Mouse (Mus musculus) kidney, postnatal 4 days (tissue): Measurements from ENCODE around the gene Hepacam.

Source experiments
- DNase-seq, 2 experiments: peaks; one replicate each; pipeline ENCODE4 v3.0.0; 2021; ENCODE audit warnings: mixed read lengths in 2 of 2

Hepacam gene

DNA sequence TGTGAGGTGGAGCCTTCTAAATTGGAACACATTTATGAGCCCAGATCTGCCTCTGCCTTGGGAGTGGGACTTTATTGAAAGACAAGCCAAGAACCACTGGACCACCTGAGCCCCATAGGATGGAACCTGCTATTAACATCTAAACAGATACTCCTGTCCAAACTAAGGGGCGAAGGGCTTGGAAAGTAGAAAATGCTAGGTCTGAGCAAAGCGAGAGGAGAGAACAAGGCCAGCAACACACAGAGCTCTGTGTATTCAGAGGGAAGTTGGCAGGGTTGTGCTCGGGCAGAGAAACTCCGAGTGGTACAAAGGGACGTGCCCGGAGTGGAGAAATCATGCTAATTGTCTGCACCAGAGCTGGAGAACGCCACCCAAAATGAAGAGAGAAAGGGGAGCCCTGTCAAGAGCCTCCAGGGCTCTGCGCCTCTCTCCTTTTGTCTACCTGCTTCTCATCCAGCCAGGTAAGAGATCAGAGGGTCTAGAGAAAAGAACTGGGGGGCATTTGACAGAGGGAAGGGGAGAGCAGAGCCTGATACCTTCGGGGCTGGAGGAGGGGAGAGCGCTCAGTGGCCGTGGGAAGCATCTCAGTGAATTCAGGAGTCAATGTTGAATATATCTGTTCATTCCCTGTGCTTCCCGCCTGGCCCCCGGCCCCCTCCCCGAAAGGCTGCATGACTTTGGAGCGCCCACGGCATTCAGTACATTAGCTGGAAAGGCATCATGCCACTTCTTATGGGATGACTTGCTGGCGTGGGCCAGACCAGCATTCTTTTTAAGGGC lies at the start of gene Hepacam:
Gene Hepacam, plus strand, starts transcription at position 51 of the 780 bp plus-strand sequence.
- DNase-seq, result no peak

DNA sequence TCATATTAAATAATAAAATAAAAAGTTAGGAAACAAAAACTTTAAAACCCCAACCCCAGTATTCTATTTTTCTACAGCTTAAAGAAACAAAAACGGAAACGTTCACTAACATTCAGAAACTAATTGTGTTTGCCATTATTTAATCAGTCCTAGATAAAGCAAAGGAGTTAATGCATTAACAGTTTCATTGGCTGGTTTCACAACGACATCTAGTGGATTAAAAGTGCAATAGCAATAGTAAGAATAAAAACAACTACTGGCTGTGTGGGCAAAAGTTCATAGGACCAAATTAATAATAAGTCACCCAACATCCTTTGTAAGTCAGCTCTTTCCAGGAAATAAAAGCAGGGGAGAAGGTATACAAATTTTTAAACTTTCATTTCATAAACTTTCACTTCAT lies 37.7 kb upstream of the Hepacam start:
- DNase-seq, result no peak

DNA sequence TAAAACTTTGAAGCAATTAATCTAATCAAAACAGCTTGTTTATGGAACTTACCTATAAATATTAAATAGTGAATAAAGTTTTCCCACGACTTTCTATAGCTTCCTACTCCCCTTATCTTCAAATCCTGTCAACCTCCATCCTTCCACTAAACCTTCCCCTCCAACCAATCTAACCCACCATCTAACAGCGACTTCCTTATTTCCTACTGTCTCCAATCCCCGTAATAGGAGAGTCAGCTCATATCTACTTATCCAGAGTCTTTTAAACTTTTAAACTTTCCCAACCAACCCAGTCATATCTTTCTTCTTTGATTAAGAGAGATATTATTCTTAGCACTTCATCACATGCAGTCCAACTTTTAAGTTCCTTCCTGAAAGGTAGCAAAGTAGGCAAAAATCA lies 21.7 kb upstream of the Hepacam start:
- DNase-seq, result no peak

DNA sequence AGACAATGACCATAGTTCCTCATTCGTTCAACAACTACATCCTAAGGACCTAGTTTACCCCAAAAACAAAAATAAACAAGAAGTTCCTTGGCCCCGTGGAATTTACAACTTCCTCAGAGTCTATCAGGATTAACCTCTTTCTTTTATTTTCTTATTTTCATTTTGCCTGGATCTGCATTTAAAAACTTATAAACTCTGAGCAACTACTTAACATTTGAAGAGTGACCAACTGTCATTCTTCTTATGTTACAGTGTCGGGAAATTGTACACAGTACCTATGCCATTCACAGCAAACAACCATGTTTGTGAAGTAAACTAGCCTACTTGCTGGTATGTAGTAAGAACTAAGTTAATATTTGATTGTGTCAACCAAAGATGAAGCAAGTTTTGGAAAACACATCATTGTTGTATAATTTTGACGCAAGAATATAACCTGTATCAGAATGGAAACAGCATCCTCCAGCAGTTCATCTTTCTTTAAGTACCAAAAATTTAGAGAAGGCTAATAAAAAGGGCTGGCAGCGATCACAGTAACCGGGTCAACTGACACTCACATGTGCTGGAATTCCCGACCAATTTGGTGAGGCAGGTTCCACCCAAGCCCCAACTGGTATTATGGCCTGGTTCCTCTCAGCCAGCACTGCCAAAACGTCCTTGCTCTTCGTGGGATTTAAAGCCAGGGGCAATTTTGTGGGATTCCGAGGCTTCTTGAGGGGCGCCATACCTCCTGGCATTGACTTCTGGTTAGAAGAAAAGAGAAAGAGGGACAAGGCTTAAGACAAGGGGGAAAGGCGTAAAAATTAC lies 19.8 kb upstream of the Hepacam start:
- no peak for DNase-seq

DNA sequence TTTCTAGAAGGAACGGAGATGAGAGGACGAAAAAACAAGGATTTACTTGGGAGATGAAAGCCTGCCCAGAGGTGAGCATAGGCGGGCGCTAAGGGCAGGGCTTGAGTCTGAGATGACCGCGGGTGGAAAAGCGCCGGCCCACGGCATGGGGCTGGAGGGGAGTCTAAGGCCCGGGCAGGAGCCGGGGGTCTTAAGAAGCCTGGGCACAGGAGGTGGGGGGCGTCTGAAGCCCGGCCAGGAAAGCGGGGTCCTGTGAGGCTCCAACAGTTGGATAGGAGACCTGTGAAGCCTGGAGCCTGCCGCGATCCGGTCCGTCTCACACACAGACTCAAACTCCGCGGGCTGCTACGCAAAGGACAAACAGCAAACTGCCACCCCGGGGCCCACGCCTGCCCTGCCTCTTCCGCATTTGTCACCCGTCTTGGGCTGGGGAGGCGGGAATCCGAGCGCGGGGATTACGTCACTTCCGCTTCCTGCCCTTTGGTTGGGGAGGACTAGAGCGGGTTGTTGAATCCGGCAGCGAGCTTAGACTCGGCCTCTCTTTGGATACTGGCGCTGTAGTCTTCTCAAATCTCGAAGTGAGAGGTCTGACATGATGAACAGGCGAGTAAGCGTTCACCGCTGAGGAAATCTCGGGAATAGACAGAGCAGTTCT lies 19.0 kb upstream of the Hepacam start, which contains the start of gene Ccdc15:
Gene Ccdc15, minus strand, starts transcription at position 445 of the 655 bp plus-strand sequence.
- peak; percentile 98 for DNase-seq

DNA sequence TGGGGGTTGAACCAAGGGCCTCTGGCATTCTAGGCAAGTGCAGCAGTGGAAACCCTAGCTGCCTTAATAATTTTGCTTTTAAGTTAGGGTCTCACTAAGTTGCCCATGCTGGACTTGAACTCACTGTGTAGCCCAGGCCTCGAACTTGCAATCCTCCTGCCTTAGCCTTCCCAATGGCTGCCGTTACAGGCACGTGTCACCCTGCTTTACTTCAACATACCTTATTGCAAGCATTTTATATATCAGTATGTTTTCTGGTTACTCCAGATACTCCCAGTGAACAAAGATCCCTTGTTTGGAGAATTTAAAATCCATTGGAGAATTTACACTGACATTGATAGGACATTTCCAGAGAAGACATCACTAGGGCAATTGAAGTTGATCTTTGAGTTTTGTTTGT lies 18.1 kb upstream of the Hepacam start:
- DNase-seq, result no peak

DNA sequence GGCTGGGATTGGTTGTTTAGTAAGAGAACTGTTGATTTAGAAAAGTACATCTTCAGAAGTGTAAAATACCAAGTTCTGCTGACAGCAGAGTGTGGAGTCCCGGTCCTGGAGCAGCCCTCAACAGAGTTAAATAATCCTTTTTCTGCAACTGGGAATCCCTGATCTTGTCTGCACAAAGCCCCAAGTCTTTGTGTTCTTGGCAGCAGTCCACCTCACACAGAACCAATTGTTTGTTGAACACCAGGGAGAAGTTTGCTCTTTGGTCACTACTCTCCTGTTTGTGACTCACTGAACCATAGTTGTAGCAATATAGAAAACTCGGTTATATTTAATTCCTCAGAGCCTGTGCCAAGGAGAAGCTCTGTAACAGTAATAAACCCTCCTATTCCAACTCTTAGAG lies 15.9 kb upstream of the Hepacam start:
- DNase-seq, result no peak

DNA sequence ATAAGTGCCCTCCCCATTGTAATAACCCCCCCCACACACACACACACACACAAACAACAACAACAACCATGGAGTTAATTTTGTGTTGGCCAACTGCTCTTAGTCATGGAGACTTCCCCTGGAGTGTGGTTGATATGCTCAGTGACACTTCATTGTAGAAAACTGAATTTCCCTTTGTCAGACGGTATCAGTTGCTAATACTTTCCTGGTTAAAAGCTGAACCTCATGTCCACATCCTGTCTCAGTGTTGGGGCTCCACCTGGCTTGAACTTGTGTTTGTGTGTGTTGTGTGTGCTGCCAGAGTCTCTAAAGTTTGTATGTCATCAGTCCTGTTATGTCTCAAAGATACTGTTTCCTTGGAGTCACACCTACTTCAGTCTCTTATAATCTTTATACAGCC lies 12.7 kb upstream of the Hepacam start:
- DNase-seq, result no peak

DNA sequence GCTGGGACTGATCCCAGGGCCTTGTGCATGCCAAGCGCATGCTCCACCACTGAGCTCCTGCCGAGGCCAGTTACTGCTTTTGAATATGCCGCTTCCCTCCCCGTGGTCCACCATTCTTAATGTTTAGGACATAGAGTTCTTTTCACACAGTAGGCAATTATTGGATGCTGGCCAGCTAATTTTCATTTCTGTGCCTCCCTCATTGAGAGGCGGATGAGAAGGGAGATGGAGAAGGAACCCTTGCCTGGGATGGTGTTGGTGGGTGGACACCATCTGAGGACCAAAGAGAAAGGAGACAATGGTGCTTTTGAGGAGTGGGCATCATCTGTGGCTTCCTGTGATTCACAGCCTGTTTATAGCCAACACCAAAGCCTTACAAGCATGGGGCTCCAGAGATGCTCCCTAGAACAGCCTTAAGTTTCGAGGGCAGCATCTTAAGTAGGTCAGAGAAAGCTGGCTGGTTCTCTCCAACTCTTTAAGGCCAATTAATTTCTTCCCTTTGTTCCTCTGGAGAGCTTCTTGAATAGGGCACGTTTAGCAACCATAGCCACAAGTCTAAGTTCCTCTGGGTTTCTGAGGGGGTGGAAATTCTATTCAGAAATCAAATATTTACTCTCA lies 8.3 kb upstream of the Hepacam start:
- DNase-seq, result no peak

DNA sequence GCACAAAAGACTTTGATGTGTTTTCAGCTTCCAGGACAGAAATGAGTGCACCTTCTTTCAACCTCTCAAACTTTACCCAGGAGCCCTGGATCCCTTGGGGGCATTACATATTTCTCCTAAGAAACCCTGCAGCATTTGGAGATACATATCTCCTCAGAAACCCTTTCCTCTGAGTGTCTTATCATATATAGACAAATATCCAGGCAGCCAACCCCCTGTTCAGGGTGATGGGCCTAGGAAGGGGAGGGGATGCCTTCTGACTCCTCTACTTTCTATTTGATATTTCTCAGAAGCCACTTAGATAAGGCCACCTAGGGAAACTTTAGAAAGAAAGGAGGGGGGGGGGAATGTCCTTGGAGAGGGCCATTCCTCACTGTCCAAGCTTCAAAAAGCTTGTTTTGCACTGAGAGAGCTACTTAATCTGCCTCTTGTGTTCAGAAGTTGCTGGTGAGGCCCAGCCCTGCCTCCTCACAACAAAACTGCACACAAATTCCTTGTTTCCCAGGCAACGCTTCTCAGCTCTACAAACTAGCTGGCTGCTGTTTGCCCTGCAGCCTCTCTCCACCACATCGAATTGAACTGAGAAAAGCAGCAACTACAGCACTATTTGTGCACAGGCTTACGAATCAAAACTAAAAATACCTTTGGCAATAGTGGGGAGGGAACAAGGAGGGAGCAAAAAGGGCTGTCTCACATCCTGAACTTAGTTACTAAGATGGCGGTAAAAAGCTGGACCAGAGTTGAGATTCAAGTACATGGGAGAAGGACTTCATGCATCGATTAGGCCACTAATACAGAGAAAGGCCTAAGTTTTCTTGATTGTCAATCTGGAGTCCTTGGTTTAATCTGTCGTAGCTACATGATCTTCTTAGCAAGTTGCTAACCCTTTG lies 7.6 kb upstream of the Hepacam start:
- peak; percentile 29 to 50 for DNase-seq

DNA sequence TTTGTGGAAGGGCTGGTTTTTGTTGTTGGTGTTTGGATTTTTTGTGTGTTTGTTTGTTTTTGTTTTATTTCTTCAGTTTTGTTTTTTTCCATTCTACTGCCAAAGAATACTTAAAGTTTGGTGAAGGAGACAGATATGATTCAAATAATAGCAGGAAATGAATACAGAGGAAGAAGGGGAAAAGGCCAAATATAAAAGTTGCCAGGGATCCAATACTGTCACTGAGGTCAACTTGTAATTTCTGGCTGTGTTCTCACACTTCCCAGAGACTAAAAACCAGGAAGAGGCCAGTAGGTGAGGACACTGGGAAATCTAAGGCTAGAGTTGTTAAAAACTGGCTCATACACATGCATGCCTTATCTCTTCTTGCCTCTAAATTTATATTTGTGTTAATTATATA lies 5.1 kb upstream of the Hepacam start:
- no peak for DNase-seq

DNA sequence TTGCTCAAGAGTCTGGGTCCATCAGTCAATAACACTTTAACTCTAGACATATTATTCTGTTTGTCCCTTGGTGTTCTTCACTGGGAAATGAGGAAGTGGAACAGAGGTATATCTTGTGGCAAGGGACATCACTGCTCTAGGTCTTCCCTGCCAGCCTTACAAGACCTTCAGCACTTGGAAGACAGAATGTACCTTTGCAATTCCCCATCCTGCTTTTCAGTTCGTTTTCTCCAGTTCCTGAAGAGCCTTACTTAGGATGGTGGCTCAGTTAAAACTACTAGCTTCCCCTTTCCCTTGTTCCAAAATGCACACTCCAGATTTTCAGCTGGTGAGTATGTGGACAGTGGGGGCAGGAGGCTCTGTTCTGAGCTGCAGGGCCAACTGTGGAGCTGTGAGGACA lies 4.3 kb upstream of the Hepacam start:
- DNase-seq, result no peak

DNA sequence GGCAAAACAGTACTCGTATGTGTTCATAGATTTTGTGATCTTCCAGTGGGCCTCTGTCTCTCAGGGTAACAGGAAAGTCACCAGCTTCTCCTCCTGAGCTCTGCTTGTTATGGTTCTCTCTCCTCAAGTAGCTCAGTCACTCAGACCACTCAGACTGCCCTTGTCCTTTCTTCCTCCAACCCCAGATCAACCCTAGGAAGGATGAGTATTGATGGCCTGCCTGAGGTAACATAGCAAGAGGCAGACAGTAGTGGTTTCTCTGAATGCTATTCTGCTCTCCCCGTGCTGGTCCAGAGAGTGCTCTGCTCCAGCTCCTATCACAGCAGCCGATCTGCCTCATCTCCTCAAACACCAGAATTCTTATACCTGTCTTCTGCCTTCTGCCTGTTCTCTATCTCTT lies 3.6 kb upstream of the Hepacam start:
- DNase-seq, result no peak

DNA sequence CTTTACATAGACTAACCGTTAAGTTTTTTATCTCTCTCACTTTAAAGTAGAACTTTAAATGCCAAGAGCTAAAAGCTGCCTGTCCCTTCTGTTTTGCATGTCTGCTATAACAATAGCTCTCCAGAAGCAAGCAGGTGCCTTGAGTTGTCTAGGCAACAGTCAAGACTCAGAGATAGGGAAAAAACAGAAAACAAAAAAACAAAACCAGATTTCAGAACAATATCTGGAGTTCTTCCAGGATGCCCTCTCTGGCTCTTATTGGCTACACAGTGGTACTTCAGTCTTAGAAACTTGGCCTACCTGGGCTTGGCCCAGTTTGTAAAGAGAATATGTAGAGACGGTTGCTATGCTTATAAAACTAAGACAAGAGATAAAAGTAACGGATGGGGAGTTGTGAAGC lies 2.8 kb upstream of the Hepacam start:
- DNase-seq, result no peak

DNA sequence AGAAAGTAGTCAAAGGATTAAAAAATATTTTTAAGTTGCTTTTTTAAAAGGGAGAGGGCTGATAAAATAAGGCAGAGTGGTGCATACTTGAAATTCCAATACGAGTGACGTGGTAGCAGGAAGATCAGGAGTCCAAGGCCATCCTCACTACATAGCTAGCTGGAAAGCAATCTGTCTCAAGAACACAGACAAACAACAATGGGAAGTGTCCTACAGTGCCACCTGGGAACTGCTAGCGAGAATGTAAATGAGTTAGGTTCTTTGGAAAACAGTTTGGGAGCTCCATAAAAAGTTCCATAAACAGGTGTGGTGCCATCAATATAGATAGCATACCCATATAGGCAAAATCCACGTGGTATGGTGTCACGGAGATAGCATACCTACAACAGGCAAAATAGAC lies 1.4 kb upstream of the Hepacam start:
- no peak for DNase-seq

DNA sequence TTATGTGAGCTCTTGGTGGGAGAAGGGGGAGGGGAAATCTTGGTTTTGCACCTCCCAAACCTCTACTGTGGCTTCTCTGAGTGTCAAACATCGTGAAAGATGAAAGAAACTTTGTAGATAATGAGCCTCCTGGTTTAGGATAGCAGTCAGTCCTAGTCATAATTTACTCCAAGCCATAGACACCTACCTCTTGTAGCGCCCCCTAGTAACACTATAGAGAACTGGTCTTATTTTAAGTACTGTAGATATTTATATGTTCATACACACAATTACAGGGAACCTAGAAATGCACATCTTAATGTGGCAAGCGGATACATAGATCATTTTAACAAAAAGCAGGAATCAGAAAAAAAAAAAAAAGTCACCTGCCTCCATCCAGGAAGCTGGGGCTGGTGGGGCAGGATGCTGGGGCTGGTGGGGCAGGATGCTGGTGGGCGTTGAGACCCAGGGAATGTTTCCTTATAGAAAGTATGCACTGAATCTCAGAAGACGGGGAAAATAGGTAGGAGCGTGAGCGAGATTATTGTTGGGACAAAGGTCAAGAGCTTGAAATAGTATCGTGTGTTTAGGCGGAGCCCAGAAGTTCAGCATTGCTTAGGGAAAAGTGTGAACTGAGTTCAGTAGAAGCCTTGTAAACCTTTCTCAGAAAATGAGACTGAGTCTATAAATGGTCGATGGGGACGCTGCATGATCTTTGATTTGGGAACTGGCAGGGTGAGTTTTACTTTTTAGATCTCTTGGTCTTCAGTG lies 1.1 kb downstream of the Hepacam start:
- DNase-seq, result peak in 1 of 2 experiments; percentile 28

DNA sequence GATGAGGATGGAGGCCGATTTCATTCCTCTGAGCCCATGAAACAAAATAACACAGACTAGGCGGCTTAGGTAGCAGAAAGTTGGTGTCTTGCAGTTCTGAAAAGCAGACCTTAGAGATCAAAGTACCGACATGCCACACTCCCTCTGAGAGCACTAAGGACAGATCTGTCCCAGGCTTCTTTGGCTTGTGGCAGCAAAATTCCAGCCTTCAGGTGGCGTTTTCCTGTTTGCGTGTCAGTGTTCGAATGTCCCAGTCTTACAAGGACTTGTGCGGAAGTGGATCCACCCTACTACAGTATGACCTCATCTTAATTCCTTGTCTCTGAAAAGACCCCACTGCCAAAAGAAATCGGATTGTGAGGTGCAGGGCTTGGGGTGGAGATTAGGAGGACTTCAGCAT lies 1.7 kb downstream of the Hepacam start:
- DNase-seq, result peak; percentile 20 to 54

DNA sequence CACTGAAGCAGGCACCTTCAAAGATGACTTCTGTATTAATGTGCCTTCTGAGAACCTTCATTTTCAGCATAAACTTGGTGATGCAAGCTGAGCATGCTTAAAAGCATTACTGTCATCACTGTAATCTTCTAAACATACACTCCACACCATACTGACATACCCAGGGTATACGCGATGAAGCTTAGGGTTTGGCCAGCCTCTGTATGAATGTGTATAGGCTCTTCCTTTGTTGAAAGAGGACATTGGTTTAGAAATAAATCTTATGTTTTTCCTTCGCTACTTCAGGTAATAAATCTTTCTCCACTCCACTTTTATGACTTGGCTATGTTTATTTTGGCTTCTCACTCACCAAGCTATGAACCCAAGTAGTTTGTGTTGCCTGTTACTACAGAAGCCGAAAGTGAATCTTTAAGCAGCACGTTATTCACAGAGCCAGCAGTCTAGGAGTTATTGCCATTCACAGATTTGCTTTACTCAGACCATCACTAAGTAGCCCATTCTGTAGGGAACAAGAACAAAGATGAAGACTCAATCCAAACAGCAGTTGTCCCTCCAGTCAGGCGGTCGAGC lies 4.2 kb downstream of the Hepacam start:
- no peak for DNase-seq

DNA sequence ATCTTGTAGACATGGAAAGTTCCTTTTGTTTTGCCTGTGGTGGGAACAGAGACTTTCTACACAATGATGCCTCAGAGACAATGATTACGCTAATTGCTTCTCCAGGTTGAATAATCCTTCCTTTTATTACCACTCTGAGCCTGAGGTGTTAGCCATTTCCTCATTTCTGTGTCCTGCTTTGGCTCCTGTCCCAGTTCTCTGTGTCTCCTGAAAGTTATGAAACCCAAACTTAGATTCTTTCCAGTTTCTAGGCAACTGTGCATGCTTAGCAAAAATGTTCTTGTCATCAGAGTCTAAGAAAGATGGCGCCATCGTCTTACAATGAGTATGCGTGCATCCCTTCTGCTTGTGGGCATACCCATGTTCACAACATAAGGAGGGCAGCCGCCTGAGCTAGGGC lies 8.6 kb downstream of the Hepacam start:
- no peak for DNase-seq

DNA sequence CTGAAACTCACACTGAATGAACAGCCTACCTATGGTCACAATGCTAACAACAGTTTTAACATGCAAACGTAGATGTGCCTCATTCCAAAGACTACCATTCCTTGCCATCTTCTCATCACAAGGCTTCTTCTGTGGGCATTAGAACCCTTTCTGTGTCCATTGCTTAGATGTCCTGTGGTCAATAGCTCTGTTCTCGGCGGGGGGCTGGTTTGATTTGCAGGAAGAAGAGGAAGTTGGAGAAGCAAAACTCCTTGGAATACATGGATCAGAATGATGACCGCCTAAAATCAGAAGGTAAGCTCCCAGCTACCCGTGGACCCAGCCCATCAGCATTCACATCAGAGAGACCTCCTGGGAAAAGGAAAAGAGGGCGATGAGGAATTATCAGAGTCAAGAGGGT lies 16.0 kb downstream of the Hepacam start:
- DNase-seq, result no peak
